In the genomic region with DNA sequence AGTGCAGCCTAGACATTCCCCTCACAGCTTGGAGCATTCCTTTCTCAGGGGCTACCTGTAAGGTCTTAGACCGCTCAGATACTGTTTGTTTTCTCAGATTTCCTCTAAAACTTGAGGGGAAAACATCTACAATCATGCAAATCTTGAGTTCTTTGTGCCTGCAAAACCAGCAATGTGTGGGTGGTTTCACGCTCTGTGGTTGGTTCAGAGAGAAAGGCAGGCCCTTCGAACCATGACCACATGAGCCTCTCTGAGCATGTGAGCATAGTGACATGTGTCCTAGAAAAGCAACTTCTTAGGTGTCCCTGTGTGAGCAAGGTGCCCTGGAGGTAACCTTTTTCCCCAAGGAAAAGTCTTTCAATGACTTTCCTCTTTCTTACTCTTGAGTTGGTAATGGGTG, we compare ENCODE assay signal across 35 mouse cellular contexts. TPM values are rescaled to one million over a fixed set of nuclear protein-coding genes. Genes with fewer than 3 reads are reported as not detected.
DNase-seq lines count a peak whose midpoint lies in the region; TF ChIP-seq lines count a peak whose summit lies in the region.
"Had no signal": no experiment of that assay in that cellular context is flagged by ENCODE, and none has a peak within 500 bp of the region (broad histone marks: within the 10 kb centered on the region; RNA-seq: fewer than 3 reads in every experiment).

No protein-coding gene starts in this region.

- no peaks in the 10 kb centered on the region for H3K27me3 ChIP-seq in CH12.LX (replicated peaks)
- H3K27me3 ChIP-seq in hindbrain, embryonic 10.5 days (ENCODE audit: insufficient read depth, poor library complexity, severe bottlenecking): no peaks in the 10 kb centered on the region
- H3K27me3 ChIP-seq: heart, embryonic 12.5 days; hindbrain, embryonic 15.5 days; intestine, embryonic 15.5 days; lung, embryonic 15.5 days; midbrain, embryonic 13.5 days had no signal

- H3K9me3 ChIP-seq in CH12.LX (replicated peaks; ENCODE audit: low read length): no peaks in the 10 kb centered on the region
- no peaks in the 10 kb centered on the region for H3K9me3 ChIP-seq in hindbrain, embryonic 10.5 days
- H3K9me3 ChIP-seq: heart, embryonic 12.5 days; hindbrain, embryonic 15.5 days; intestine, embryonic 15.5 days; lung, embryonic 15.5 days; midbrain, embryonic 13.5 days had no signal

- no peak overlapping the region for H3K4me3 ChIP-seq in CH12.LX (replicated peaks in 1 of 3; ENCODE audit: low read depth in 2 of 3, low read length in 2 of 3, poor library complexity in 1 of 3)
- H3K4me3 ChIP-seq in hindbrain, embryonic 10.5 days: no peak overlapping the region
- H3K4me3 ChIP-seq: gastrocnemius, adult 2 months; heart, adult 2 months; heart, embryonic 12.5 days; hindbrain, embryonic 15.5 days; intestine, embryonic 15.5 days; lung, embryonic 15.5 days; midbrain, embryonic 13.5 days had no signal

- H3K9ac ChIP-seq in CH12.LX (ENCODE audit: insufficient read depth, low read depth): no peak overlapping the region
- H3K9ac ChIP-seq: heart, embryonic 12.5 days; hindbrain, embryonic 15.5 days; intestine, embryonic 15.5 days; liver, embryonic 14.5 days; lung, embryonic 15.5 days; midbrain, embryonic 13.5 days had no signal

- TF ChIP-seq RAD21 in CH12.LX (IDR thresholded peaks at IDR 0.05; ENCODE audit: low read depth, low read length): no peak

- in situ Hi-C loops in CH12.LX (cut with MboI; ENCODE audit: low pct_ligation_motif_present, low pct_unique_long_range_greater_than_20kb, low sequenced_read_pairs): no loop called here

- TF ChIP-seq POLR2A in CH12.LX (IDR thresholded peaks at IDR 0.05; ENCODE audit: low read depth, low read length): no peak

- peak; percentile 24 to 48 for DNase-seq in spleen, adult 18-20 months
- DNase-seq in spleen, adult 12 weeks (ENCODE audit: low spot score): no peak
- peak; percentile 68 to 73 for DNase-seq in B cell, adult 2 months
- DNase-seq in CH12.LX (ENCODE audit: extremely low read depth): peak; percentile 55
- DNase-seq in natural killer cell, adult 2 months (ENCODE audit: low spot score in 2 of 2): peak; percentile 10 to 63
- DNase-seq in ovary, adult 18-20 months (ENCODE audit: low spot score): no peak
- no peak for DNase-seq in hindbrain, embryonic 10.5 days (ENCODE audit: low spot score)
- no peak for DNase-seq in kidney, postnatal 10 days
- DNase-seq: adrenal gland, postnatal 10 days; cerebellum, adult 11 months; cerebellum, adult 9-10 months; cerebellum, postnatal 36 days; gastrocnemius, adult 2 months; gastrocnemius, postnatal 36 days; heart, adult 2 months; kidney, adult 2 months; kidney, postnatal 14 days; layer of hippocampus, adult 9-11 months; liver; right cerebral cortex, postnatal 25 days had no signal

- 89% methylated on average over 3 of the region's 3 CpGs for WGBS in hindbrain, embryonic 10.5 days

- no peak for TF ChIP-seq EP300 in CH12.LX (IDR thresholded peaks at IDR 0.05; ENCODE audit: low read length)

- peaks cover 4 to 20% of the 10 kb centered on the region in 2 experiments; a peak in 3 of 4 replicates for H3K4me1 ChIP-seq in CH12.LX (ENCODE audit: control insufficient read depth in 1 of 2, insufficient read depth in 2 of 2)
- 0 out of 2 replicates have a peak, but pooled peaks cover 2% of the 10 kb centered on the region for H3K4me1 ChIP-seq in hindbrain, embryonic 10.5 days (replicated peaks)
- H3K4me1 ChIP-seq: heart, embryonic 12.5 days; hindbrain, embryonic 15.5 days; intestine, embryonic 15.5 days; lung, embryonic 15.5 days; midbrain, embryonic 13.5 days had no signal

- H3K27ac ChIP-seq in CH12.LX (ENCODE audit: insufficient read depth, low read depth): no peak overlapping the region
- H3K27ac ChIP-seq in hindbrain, embryonic 10.5 days: no peak overlapping the region
- H3K27ac ChIP-seq: gastrocnemius, adult 2 months; heart, adult 2 months; hindbrain, embryonic 15.5 days; intestine, embryonic 15.5 days; liver, embryonic 14.5 days; lung, embryonic 15.5 days; macrophage; midbrain, embryonic 13.5 days had no signal

- no peak for TF ChIP-seq CTCF in CH12.LX (conservative IDR thresholded peaks at IDR 0.05 in 1 of 2, IDR thresholded peaks at IDR 0.05 in 1 of 2; ENCODE audit: low read depth in 2 of 2, low read length in 2 of 2)

- dilution Hi-C loops in CH12.LX (cut with MboI; ENCODE audit: extremely low pct_ligation_motif_present, extremely low pct_unique_long_range_greater_than_20kb, low sequenced_read_pairs): no loop called here

- no peaks in the 10 kb centered on the region for H3K36me3 ChIP-seq in CH12.LX (replicated peaks in 1 of 2; ENCODE audit: control insufficient read depth in 1 of 2, insufficient read depth in 1 of 2, low read length in 1 of 2)
- no peaks in the 10 kb centered on the region for H3K36me3 ChIP-seq in hindbrain, embryonic 10.5 days
- H3K36me3 ChIP-seq: heart, embryonic 12.5 days; hindbrain, embryonic 15.5 days; intestine, embryonic 15.5 days; lung, embryonic 15.5 days; midbrain, embryonic 13.5 days had no signal

- no peak overlapping the region for H3K4me2 ChIP-seq in CH12.LX (ENCODE audit: insufficient read depth, low read depth, poor library complexity, severe bottlenecking)
- H3K4me2 ChIP-seq: heart, embryonic 12.5 days; hindbrain, embryonic 15.5 days; intestine, embryonic 15.5 days; lung, embryonic 15.5 days; midbrain, embryonic 13.5 days had no signal

- H3K79me2 ChIP-seq in CH12.LX (replicated peaks; ENCODE audit: control insufficient read depth, extremely low read depth, insufficient read depth, poor library complexity, severe bottlenecking): no peaks in the 10 kb centered on the region

TF ChIP-seq in CH12.LX, 34 proteins besides CTCF, POLR2A, EP300 and RAD21:
- TF ChIP-seq ELF1 (IDR thresholded peaks at IDR 0.05; ENCODE audit: low read depth, low read length): no peak
- TF ChIP-seq POLR2AphosphoS2 (IDR thresholded peaks at IDR 0.05; ENCODE audit: low read depth, low read length): no peak
- TF ChIP-seq ZNF384 (IDR thresholded peaks at IDR 0.05; ENCODE audit: low read depth, low read length): no peak
- TF ChIP-seq USF2 (conservative IDR thresholded peaks at IDR 0.05; ENCODE audit: low read depth, low read length): no peak
- TF ChIP-seq MAFK (IDR thresholded peaks at IDR 0.05; ENCODE audit: insufficient replicate concordance, low read length): no peak
- peak; percentile 27 for TF ChIP-seq ETS1 (conservative IDR thresholded peaks at IDR 0.05; ENCODE audit: low read depth, low read length)
- TF ChIP-seq GABPA (IDR thresholded peaks at IDR 0.05; ENCODE audit: insufficient replicate concordance, low read depth, low read length): no peak
- no peak for TF ChIP-seq IRF4 (IDR thresholded peaks at IDR 0.05; ENCODE audit: low read depth, low read length)
- TF ChIP-seq CHD1 (IDR thresholded peaks at IDR 0.05; ENCODE audit: low read depth, low read length): no peak
- TF ChIP-seq MAX (IDR thresholded peaks at IDR 0.05; ENCODE audit: low read length): peak; percentile 66; the same call in 1 of the 2 replicates
- TF ChIP-seq ZC3H11A (IDR thresholded peaks at IDR 0.05; ENCODE audit: low read depth, low read length): no peak
- TF ChIP-seq RCOR1 (conservative IDR thresholded peaks at IDR 0.05; ENCODE audit: low read depth, low read length): no peak
- TF ChIP-seq ZKSCAN1 (IDR thresholded peaks at IDR 0.05; ENCODE audit: borderline replicate concordance, low read depth, low read length): no peak
- peak; percentile 77 for TF ChIP-seq BHLHE40 (IDR thresholded peaks at IDR 0.05; ENCODE audit: low read depth, low read length)
- TF ChIP-seq SMC3 (IDR thresholded peaks at IDR 0.05; ENCODE audit: low read depth, low read length): no peak
- TF ChIP-seq MAZ (IDR thresholded peaks at IDR 0.05; ENCODE audit: low read depth, low read length): no peak
- no peak for TF ChIP-seq MXI1 (IDR thresholded peaks at IDR 0.05; ENCODE audit: low read depth, low read length)
- TF ChIP-seq NRF1 (IDR thresholded peaks at IDR 0.05; ENCODE audit: low read depth, low read length): no peak
- TF ChIP-seq E2F4 (IDR thresholded peaks at IDR 0.05; ENCODE audit: insufficient replicate concordance, low read depth, low read length): no peak
- TF ChIP-seq UBTF (IDR thresholded peaks at IDR 0.05; ENCODE audit: low read depth, low read length): no peak
- no peak for TF ChIP-seq MEF2A (IDR thresholded peaks at IDR 0.05; ENCODE audit: borderline replicate concordance, low read depth, low read length)
- TF ChIP-seq CHD2 (IDR thresholded peaks at IDR 0.05; ENCODE audit: low read length): no peak
- no peak for TF ChIP-seq ZMIZ1 (IDR thresholded peaks at IDR 0.05; ENCODE audit: low read depth, low read length)
- TF ChIP-seq USF1 (IDR thresholded peaks at IDR 0.05; ENCODE audit: low read depth, low read length): no peak
- no peak for TF ChIP-seq HCFC1 (IDR thresholded peaks at IDR 0.05; ENCODE audit: low read depth, low read length)
- TF ChIP-seq TCF12 (IDR thresholded peaks at IDR 0.05; ENCODE audit: low read depth, low read length): no peak
- TF ChIP-seq JUN (IDR thresholded peaks at IDR 0.05; ENCODE audit: insufficient read depth, low read depth, low read length): no peak
- peak; percentile 53; the same call in 1 of the 2 replicates for TF ChIP-seq MYC (IDR thresholded peaks at IDR 0.05; ENCODE audit: low read depth, low read length)

RNA-seq across cellular contexts. Expression of a gene that starts 5.0 kb away (rescaled TPM):
- 2.5 and 2.9 TPM in 2 replicates for total RNA-seq in CH12.LX (2012; rRNA removed)
- 1.4 and 1.8 TPM in 2 replicates for total RNA-seq in CH12.LX (2014; rRNA removed)
- 2.8 and 5.0 TPM in 2 replicates for polyA plus RNA-seq in CH12.LX (2012; ENCODE audit: insufficient read length, low read depth)
- polyA plus RNA-seq in hindbrain, embryonic 10.5 days (2016; fragmentation: Nextera tagmentation; extraction: Ambion mirVana): 10.5 and 12.6 TPM in 2 replicates

RNA-seq across cellular contexts. Expression of a gene that starts 50.2 kb away (rescaled TPM):
- not detected in 2 replicates for total RNA-seq in CH12.LX (2012; rRNA removed)
- not detected in 2 replicates for total RNA-seq in CH12.LX (2014; rRNA removed)
- not detected in 2 replicates for polyA plus RNA-seq in CH12.LX (2012; ENCODE audit: insufficient read length, low read depth)
- polyA plus RNA-seq in hindbrain, embryonic 10.5 days (2016; fragmentation: Nextera tagmentation; extraction: Ambion mirVana): 0.50 and 0.64 TPM in 2 replicates
- total RNA-seq: hematopoietic stem cell, adult 5-6 weeks; megakaryocyte-erythroid progenitor cell, adult 5-6 weeks had no signal
- polyA plus RNA-seq: limb, embryonic 11.5 days; liver, embryonic 14.5 days; macrophage had no signal

RNA-seq across cellular contexts. Expression of a gene that starts 50.4 kb away (rescaled TPM):
- total RNA-seq in CH12.LX (2012; rRNA removed) (3.6 and 4.1 TPM in 2 replicates), CH12.LX (2014; rRNA removed) (1.1 and 1.4 TPM in 2 replicates)
- polyA plus RNA-seq in CH12.LX (2012; ENCODE audit: insufficient read length, low read depth): 2.7 and 3.8 TPM in 2 replicates
- 6.6 and 7.6 TPM in 2 replicates for polyA plus RNA-seq in hindbrain, embryonic 10.5 days (2016; fragmentation: Nextera tagmentation; extraction: Ambion mirVana)

RNA-seq across cellular contexts. Expression of a gene that starts 59.7 kb away (rescaled TPM):
- total RNA-seq in CH12.LX (2012; rRNA removed) (not detected in 2 replicates), CH12.LX (2014; rRNA removed) (not detected in 2 replicates)
- not detected in 2 replicates for polyA plus RNA-seq in CH12.LX (2012; ENCODE audit: insufficient read length, low read depth)
- not detected in 2 replicates for polyA plus RNA-seq in hindbrain, embryonic 10.5 days (2016; fragmentation: Nextera tagmentation; extraction: Ambion mirVana)
- total RNA-seq: gastrocnemius, adult 2 months; gastrocnemius, postnatal 36 days; heart, adult 2 months; hematopoietic stem cell, adult 5-6 weeks; megakaryocyte-erythroid progenitor cell, adult 5-6 weeks had no signal
- polyA plus RNA-seq: embryonic facial prominence, embryonic 11.5 days; forebrain, embryonic 14.5 days; heart, adult 2 months; heart, embryonic 12.5 days; heart, postnatal 0 days; hindbrain, embryonic 15.5 days; intestine, embryonic 15.5 days; limb, embryonic 11.5 days; macrophage; midbrain, embryonic 13.5 days; neural tube, embryonic 14.5 days; stomach, embryonic 16.5 days had no signal

Comparison
In these comparisons a context has a peak if more than half of its experiments do, and no peak if none do; other contexts are left out.
1. DNase-seq: peak in spleen, adult 18-20 months (2 of 2), B cell, adult 2 months (2 of 2), CH12.LX (single experiment) and natural killer cell, adult 2 months (2 of 2); none in spleen, adult 12 weeks (single experiment), ovary, adult 18-20 months (single experiment), hindbrain, embryonic 10.5 days (single experiment) and kidney, postnatal 10 days (single experiment).